Mouse (Mus musculus) CD4-positive, CD25-positive, alpha-beta regulatory T cell, adult 2 months (primary cell): Measurements from ENCODE around the gene Iqcf6.
"Not testable (repeated sequence)": the region's sequence is repeated elsewhere in the genome, so short reads cannot be mapped to it uniquely, and the experiment has no call there.

Experiments
- DNase-seq: peaks from one replicate; pipeline ENCODE4 v3.0.0-alpha.2; 2012; ENCODE audit warnings: low read depth, low spot score

Iqcf6 gene

GRCm38 (mm10) chr9:106626282-106626681 is at the start of gene Iqcf6:
Gene Iqcf6, plus strand, starts transcription at chr9:106626582.
- no peak for DNase-seq

DNA sequence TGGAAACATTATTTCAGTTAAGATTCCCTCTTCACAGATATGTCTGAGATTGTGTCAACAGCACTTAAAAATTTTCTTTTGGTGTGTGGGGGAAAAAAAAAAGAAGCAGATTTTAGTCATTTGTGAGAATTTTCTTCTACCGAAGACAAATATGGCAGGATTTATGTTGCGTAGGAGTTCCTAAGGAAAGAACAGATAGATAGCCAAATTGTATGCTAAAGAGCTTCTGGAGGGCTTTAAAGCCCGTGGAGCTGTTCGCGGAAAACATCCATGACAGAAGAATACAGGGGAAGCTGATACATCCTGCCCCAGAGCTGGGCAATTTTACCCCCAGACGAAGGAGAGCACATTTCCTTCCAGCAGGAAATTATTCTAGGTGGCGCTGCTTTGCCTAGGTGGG is 46.4 kb upstream of the Iqcf6 start:
- DNase-seq: no peak

DNA sequence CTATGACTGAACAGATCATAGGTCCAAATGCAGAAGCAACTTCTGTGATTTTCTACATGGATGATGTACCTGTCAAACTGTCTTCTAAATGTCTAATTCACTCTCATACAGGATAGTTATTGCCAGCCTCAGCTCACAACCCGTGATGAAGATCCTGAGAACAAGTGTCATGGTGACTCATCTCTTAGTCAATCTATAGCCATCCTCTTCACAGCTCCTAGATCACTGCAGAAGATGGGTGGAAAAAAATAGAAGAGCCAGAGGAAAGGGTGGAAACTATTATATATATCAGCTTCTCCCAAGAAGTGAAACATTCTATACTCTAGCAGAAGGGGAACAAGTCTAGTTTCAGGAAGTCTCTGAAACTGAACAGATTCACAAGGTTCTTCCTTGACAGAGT is 43.8 kb upstream of the Iqcf6 start:
- DNase-seq: no peak

- DNase-seq: no peak
Measured at GRCm38 (mm10) chr9:106592158-106592557, 34.2 kb upstream of the Iqcf6 start.

DNA sequence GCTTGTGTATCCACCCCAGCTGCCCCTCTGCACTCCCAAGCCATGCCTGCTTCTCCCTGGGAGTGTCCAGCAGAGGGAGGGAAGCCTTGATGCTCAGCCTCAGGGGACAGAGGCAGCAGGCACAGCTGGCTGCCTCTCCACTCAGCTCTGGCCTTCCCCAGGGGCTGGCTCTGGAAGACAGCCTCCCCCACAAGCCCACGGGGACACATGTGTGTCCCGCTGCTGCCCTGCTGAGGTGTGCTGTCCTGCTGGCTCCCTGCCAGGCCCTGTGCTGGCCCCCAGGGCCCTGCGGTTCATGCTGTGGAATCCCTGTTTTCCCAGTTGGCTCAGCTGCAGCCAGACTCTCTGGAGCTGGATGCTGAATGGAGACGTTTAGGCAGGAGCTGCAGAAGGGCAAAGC is 31.0 kb upstream of the Iqcf6 start:
- not testable (repeated sequence) for DNase-seq

DNA sequence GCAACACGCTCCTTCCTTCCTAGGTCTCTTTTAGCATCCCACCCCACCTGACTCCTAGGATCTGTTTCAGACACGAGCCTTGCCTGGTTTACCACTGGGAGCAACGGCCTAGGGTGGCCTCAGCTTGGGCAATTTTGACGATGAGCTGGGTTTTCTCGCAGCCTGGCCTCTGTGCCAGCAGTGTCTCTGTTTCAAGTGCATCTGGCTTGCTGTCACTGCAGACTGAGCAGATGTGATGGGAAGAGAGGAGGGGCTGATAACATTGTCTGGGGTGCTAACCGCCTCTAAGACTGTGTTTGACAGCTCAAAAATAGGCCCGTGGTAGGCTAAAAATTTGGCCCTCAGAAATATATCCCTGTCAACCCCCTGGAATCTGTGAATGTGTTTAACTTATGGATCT is 30.5 kb upstream of the Iqcf6 start:
- DNase-seq: no peak

DNA sequence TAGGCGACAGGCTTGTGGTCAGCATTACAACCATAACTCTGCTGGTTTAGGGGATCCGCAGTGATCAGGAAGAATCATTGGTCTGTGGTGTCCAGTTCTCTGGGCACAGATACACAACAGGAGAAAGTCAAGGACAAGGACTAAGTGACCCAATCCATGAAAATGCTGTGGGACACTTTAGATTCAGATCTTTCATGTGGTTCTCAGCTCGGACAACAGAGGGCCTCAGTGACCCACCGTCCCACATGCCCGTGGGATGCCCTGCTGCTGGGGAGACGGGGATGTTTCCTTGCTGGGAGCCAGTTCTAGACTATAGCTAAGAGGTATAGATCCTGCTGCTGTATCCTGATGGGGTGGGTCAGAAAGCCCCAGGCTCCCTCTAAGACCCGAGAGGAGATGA is 27.9 kb upstream of the Iqcf6 start:
- no peak for DNase-seq

DNA sequence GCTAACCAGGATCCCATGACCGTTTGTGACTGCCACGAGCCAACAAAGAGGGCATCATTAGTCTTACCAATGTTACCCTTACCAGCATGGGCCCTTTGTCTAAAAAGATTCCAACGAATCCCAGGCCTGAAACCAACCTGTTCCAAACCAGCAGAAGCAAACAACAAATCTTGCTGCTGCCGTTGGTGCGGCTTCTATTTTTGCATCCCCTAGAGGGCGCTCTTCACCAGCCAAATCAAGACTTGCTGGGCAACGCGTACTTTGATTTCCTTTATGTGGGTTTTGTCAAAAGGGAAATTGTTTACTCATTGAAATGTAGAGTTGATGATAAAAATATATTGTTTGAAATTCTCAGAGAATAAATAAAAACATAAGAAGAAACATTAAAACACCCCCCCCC is 25.8 kb upstream of the Iqcf6 start:
- DNase-seq: peak; percentile 61

DNA sequence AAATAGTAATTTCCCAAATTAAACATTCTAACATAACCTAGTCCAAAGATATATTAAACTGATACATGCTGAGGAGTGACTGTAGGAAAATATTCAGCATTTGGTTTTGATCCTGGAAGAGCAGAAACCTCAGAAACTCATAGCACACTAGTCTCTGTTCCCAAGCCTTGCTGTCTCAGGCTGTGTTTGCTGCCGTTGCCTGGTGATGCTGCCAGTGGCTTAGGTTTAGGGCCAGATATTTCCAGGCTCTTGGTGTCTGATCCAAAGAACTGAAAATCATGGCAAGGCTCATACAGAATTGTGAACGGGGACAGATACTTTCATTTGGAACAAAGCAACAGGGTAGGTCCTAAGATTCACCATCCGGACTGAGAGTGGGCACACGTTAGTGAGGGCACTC is 15.7 kb upstream of the Iqcf6 start:
- no peak for DNase-seq

GRCm38 (mm10) chr9:106613951-106614350 is 12.4 kb upstream of the Iqcf6 start:
- no peak for DNase-seq

DNA sequence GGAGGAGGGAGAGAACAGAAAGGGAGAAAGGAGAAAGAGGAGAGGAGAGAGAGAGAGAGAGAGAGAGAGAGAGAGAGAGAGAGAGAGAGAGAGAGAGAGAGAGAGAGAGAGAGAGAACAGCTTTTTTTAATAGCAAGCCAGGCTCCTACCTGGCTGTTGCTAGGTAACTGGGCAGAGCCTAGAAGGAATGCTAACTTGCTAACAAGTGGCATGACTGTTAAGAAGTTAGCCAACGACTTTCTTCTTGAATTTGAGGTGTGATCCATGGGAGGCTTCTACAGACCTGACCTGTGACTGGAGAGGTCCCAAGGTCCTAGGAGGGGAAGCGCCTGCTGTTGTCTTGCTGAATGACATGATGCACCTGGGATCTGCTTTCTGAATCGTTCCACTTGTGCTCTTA is 11.8 kb upstream of the Iqcf6 start:
- DNase-seq: no peak

- DNase-seq: no peak
Measured at GRCm38 (mm10) chr9:106616306-106616705, 10.1 kb upstream of the Iqcf6 start.

- DNase-seq: no peak
Measured at GRCm38 (mm10) chr9:106617496-106617895, 8.9 kb upstream of the Iqcf6 start.

GRCm38 (mm10) chr9:106627796-106628195 is 1.4 kb downstream of the Iqcf6 start:
- not testable (repeated sequence) for DNase-seq

GRCm38 (mm10) chr9:106632185-106632584 is 5.8 kb downstream of the Iqcf6 start:
- DNase-seq: no peak

DNA sequence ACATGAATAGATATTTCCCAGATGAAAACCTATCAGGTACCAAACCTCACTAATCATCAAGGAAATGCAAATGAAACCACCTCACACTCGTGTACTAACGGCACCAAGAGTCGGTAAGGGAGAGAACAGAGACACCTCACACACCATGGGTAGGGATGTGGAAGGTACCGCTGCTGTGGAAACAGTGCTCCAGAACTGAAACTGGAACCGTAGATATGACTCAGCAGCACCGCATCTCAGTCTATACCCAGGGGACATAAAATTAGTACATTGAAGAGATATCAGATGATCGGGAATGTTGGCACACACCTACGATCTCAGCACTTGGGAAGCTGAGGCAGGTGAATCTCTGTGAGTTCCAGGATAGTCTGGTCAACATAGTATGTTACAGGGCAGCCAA is 11.8 kb downstream of the Iqcf6 start:
- no peak for DNase-seq

DNA sequence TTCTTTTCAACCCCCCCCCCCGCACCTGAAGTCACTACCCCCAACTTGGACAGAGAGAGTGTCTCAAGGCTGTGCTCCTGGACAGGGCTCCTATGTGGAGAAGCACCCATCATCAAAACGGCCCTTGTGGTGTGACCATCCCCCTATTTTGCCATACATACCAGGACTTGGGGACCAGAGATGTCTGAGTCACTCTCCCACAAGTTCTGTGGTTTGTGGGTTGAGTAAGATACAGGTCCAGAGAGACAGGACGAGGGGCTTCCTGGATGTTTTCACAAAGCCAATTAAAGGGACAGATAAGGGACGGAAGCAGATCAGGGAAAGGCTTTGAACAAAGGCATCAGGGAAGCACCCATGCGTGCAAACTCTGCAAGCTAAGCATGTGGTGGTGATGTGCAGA is 15.0 kb downstream of the Iqcf6 start:
- DNase-seq: no peak

DNA sequence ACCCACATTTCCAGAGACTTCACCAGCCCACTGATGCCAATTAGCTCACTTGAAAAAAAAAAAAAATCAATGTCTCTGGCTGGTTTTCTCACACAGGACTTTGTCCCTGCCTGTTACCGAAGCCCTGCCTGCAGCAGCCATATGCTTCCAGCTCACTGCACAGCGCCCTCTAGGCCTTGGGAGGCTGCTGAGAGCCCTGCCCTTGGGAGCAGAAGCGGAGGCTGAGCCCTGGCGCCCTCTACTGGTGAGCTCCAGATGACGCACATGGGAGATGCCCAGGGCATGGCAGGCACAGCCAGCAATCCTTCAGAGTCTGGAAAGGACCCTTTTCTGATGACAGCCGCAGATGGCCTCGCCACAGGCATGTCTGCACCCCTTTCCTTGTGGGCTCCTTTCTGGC is 16.7 kb downstream of the Iqcf6 start:
- peak; percentile 77 for DNase-seq

DNA sequence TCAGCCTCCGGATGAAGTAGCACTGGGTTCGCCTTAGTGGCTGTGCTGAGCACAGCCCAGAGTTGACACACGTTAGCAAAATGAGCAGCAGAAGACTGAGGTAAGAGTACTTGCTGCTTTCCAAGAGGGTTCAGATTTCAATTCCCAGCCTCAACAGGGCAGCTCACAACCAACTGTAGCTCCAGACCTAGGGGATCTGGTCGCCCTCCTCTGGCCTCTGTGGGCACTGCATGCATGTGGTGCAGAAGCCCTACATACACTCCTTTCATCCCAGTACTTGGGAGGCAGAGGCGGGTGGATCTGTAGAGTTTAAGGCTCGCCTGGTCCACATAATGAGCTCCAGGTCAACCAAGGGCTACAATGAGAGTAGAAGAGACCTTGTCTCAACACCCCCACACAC is 17.4 kb downstream of the Iqcf6 start:
- no peak for DNase-seq

- DNase-seq: no peak
Measured at GRCm38 (mm10) chr9:106645684-106646271, 19.4 kb downstream of the Iqcf6 start.

GRCm38 (mm10) chr9:106647226-106647625 is 20.8 kb downstream of the Iqcf6 start:
- no peak for DNase-seq

- no peak for DNase-seq
Measured at GRCm38 (mm10) chr9:106652720-106653119, 26.3 kb downstream of the Iqcf6 start.

DNA sequence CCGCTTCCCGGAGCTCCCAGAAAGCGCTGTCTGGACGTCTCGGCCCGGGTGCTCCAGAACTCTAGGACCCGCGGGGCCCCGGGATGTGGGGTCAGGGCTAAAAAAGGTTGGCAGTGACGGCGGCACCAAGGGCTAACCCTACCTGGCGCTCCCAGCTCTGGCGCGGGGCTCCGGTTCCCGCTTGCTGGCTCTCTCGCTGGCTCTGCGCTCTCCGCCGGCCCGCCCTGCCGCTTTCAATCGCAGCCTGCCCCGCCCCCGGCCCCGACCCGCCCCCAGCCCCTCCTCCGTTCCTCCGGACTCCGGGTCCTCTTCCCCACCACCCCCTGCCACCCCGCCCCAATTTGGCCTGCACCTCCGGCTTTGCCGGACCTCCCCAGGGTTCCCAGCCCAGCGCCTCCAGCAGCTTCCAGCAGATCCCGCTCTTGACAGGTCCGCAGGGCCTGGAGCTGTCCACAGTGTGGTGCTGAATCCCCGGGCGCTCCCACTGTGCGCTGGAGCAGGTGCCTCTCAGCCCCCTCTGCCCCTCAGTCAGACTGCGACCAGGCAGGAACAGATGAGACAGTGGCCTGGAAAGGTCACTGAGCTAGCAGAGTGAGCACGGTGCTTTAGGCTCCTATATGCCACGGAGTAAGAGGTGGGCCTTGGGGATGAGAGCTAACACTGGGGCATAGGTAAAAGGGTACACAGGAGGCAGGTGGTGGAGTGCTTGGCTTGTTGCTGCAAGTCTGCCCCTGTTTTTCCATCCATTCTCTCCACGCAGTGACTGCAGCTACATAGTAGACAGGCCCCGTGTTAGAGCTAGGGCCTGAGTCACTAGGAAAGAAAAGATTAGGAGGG is 29.7 kb downstream of the Iqcf6 start, which contains the start of gene Grm2:
TSS of gene Grm2 (minus strand) at position 199 of the 837 bp plus-strand sequence.
- peak; percentile 44 for DNase-seq
